Mouse (Mus musculus) CH12F3 (cell line): Measurements from ENCODE around the gene Strn4.

ENCODE experiments used
- in situ Hi-C: fragments of 300-500 bp; cut with MboI; formaldehyde crosslinking; loops from 2 replicates; pipeline ENCODE4 v1.14.3; 2020; ENCODE audit warnings: low sequenced_read_pairs

Gene Strn4

DNA sequence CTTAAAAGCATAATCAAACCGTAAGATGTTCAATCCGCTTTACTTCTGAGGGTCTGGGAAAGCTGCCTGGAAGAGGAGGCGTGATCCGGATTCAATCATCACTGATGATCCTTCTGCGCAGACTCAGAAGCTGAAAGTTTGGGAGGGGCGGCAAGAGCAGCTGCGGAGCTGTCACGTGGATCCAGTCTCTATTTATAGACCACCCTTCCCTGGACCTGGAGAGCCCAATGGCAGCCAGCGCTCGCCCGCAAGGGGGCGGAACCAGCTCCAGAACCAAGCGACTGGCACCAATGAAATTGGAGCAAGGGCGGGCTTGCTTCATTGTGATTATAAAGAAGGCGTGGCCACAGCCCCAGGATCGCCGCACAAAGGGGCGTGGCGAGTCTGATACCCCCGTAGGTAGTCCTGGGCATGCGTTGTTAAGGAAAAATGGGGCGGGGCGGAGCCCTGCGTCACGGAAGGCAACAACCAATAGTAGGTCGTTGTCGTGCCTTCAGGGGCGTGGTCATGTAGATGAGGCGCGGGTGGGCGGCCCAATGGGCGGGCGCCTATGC lies 59.1 kb downstream of the Strn4 start:
- in situ Hi-C loops = no loop called here

DNA sequence AGATGAGACGGTGACA lies 59.4 kb downstream of the Strn4 start, which contains the start of gene Dact3:
Dact3 (plus strand) TSS at position 8 of the 16 bp plus-strand sequence.
- in situ Hi-C loops = no loop called here

DNA sequence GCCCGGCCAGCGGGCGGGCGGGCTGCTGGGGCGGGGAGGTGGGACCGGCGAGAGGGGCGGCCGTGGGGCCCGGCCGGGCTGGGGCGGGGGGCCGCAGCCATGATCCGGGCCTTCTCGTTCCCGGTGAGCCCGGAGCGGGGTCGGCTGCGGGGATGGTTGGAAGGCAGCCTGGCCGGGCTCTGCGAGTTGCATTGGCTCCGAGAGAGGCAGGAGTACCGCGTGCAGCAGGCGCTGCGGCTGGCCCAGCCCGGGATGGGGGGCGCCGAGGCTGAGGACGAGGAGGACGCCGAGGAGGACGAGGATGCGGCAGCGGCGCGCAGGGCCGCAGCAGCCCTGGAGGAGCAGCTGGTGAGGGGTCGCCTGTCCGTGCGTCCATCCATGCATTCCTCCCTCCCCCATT lies 59.6 kb downstream of the Strn4 start:
- in situ Hi-C loops = no loop called here

DNA sequence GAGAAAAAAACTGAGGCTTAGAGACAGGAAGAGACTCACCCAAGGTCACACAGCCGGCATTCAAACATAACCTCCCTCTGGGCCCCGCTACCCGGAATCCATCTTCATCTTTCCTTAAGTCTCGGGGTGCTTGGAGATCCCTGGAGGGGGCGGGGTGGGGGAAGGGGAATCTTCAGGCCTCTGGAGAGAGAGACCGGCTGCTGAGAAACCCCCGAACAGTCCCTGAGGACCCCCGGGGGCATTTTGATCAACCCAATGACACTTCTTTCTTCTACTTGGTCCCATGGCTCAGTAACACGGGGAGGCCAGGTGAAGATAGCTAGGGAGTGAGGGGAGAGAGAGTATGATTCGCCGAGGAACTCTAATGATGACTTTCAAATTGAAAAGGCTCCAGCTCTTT lies 60.3 kb downstream of the Strn4 start:
- in situ Hi-C loops = no loop called here

DNA sequence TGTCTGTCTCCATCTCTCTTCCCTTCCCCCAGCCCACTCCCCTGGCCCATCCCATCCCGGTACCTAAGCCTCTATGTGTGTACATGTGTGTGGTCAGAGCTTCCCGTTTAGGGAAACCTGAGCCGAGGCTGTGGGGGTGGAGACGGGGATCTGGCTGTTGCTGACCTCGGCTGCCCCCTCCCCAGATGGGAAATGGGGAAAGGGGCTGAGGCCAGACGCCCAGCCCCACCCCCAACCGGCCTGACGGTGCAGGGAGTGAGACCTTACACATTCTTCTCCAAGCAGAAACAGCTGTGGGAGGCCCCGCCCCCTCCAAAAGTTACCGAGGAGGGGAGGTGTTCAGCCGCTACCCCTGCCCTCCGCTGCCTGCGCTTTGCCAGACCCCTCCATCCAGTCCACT lies 60.9 kb downstream of the Strn4 start:
- in situ Hi-C loops = no loop called here

DNA sequence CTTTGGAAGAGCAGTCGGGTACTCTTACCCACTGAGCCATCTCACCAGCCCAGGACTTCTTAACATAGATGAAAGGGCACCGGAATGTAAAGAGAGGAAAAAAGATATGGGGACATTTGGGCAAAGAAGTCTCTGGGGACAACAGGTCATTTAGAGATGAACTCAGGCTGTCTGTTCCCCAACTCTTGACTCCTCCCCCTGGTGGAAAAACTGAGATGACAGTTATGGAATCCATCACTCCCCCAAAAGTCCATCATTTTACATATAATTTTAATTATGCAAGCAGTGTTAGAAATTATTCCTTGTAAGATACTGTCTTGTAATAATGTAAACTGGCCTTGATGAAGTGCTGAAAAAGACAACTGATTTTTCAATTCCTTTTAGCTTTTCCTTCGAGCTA lies 62.0 kb downstream of the Strn4 start:
- in situ Hi-C loops = no loop called here

DNA sequence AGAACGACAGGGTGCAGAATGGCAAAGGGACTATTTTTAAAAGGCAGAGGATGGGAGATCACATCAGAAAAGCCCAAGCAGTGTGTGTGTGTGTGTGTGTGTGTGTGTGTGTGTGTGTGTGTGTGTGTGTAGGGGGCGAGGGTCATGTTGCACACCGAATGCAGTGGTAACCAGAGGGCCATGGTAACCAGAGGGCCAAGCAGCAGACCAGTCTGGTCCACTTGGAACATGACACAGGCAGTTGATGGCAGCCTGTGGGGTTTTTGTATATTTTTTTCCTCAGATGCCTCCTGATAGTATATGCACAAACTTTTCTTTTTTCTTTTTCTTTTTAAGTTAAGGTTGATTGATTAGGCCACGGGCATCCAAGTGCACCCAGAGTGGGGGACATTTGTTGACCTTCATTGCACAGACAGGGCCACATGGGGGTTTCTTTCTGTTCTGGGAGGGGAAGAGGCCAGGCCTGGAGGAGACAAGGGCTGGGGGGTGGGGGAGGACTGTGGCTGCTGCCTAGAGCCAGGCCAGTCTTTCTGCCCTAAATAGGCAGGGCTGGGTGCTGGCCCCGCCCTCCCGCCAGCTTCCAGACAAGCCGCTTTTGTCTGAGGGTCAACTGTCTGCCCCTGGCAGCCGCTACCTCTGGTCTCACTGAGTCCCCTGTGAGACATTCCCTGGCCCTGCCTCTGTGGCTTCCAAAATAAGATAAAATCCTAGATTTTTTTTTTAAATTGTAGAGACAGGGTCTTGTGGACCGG lies 64.3 kb downstream of the Strn4 start:
- in situ Hi-C loops = no loop called here

DNA sequence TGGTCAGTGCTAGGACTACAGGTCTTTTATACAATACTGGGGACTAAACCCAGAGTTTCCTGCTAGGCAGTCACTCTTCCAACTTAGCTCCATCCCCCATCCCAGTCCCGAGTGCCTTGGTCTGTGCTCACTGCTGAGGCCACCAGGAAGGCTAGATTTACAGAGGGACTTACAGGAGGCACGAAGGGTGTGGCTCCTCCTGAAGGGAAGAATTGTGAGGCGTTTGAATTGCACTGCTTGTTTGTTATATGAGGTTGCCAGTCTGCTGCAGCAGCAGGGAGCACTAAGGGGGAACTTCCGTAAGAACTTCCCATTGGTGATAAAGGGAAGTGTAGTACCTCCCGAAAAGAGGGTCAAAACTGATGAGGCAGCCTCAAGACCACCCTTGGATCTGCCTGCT lies 64.9 kb downstream of the Strn4 start:
- in situ Hi-C loops = no loop called here

DNA sequence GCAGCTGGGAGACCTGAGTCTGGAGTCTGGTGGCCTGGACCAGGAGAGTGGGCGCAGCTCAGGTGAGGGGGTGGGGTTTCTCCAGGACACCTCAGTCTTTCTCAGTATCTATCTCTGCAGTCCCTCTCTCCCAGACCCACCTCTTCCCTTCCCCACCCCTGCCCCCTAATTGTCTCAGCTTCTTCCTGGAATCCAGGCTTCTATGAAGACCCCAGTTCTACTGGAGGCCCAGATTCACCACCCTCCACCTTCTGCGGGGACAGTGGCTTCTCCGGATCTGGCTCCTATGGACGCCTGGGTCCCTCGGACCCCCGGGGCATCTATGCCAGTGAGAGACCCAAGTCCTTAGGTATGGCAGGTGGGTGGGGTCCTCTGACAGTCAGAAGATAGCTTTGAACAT lies 67.5 kb downstream of the Strn4 start:
- in situ Hi-C loops = no loop called here

DNA sequence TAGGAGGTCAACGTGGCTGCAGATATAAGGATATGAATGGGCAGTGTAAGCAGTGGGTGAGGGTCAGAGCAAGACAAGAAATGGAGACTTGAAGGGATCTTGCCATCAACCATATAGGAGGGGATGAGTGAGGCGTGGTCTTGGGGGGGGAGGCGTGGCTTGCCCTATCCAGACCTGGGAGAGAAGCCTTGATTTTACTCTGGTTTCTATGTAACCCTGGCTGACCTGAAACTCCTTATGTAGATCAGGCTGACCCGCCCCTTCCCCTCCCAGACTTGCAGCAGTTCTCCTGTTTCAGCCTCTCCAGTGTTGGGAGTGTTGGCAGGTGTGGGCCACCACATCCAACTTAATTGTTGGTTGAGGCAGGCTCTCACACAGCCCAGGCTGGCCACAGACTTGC lies 68.6 kb downstream of the Strn4 start:
- in situ Hi-C loops = no loop called here

DNA sequence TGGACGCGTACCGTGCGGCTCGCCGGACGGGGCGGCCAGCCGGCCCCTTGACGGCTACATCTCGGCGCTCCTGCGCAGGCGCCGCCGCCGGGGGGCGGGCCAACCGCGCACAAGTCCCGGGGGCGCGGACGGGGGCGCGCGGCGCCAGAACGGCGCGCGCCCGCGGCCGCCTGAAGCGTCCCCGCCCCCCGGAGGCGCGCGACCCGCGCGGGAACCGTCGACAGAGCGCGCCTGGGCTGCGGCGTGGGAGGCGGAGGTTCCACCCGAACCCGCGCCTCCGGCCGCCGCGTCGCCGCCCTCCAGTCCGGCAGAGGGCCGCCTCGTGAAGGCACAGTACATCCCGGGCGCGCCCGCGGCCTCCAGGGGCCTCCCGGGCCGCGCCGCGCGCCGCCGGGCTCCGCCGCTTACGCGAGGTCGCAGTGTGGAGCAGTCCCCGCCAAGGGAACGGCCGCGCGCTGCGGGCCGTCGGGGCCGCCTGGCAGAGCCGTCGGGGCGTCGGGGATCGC lies 69.6 kb downstream of the Strn4 start:
- in situ Hi-C loops = no loop called here

DNA sequence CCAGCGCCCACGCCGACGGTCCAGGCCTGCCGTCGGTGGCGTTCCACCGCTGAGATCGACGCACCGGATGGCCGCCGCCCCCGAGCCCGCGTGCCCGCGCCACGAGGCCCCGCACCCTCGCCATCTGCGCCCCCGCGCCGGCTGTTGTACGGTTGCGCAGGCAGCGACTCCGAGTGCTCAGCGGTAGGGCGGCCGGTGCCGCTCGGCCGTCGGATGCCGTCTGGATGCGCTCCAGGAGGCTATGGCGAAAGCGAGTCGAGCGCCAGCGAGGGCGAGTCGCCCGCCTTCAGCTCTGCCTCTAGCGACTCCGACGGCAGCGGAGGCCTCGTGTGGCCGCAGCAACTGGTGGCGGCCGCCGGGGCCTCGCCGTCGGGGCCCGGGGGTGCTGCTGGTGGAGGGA lies 70.2 kb downstream of the Strn4 start:
- in situ Hi-C loops = no loop called here
